Mouse (Mus musculus) lung, postnatal 4 days (tissue): ENCODE measurements at regions not wholly inside any gene's neighbourhood (a gene's known extent, or its start where the extent isn't known, plus 50 kb on each side); places are given as distances from the start of the nearest gene placed in this dataset.
A peak's percentile ranks its signal among the peaks of the same experiment; 100 is the strongest.

Source experiments
- DNase-seq, 2 experiments: peaks; one replicate each; pipeline ENCODE4 v3.0.0; 2021

- no peak for DNase-seq
These were observed 75.5 kb downstream of the Trib2 start for GRCm38 (mm10) chr12:15741219-15741618.

DNA sequence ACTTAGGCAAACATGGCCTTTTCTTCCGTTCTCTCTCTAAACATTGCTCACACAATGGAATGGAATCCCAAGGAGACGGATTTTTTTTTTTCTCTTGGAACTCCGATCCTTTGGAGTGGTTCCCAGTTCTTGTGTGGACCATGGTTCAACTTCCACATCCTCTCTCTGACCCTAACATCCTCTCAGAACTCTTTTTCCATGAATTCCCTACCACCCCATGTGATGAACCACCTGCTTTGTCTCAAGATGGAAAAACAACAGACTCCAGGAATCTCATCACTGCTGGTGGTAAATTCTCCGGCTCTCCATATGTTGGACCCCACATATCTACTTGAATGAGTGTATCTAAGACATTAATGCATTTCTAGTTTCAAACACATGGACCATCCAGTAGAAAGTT, 77.7 kb downstream of the Trib2 start:
- peak in 1 of 2 experiments; percentile 36 for DNase-seq

- peak in 1 of 2 experiments; percentile 17 for DNase-seq
These were observed 85.5 kb downstream of the Trib2 start for GRCm38 (mm10) chr12:15731261-15731660.

- DNase-seq: no peak
These were observed 87.0 kb downstream of the Trib2 start for GRCm38 (mm10) chr12:15729696-15730095.

- no peak for DNase-seq
These were observed 93.2 kb downstream of the Trib2 start for GRCm38 (mm10) chr12:15723529-15723928.

GRCm38 (mm10) chr12:15722161-15722560, 94.6 kb downstream of the Trib2 start:
- no peak for DNase-seq

- no peak for DNase-seq
These were observed 96.6 kb downstream of the Trib2 start for GRCm38 (mm10) chr12:15720171-15720570.

DNA sequence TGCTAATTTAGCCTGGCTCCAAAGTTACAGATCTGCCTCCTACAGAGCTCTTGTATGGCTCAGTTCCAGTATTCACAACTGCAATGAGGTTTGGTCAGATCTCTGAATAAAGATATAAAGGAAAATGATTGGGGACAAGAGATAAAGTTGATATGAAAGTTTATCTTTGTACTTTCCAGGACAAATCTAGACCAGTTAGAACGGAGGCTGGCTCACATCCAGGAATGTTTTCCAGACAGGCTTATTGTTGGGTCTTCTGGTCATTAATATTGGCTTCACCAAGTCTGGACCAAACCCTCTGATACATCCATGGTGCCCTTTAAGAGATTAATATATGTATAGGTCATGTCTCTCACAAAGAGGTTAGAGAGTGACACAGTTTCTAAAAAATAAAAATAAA, 97.9 kb downstream of the Trib2 start:
- no peak for DNase-seq

DNA sequence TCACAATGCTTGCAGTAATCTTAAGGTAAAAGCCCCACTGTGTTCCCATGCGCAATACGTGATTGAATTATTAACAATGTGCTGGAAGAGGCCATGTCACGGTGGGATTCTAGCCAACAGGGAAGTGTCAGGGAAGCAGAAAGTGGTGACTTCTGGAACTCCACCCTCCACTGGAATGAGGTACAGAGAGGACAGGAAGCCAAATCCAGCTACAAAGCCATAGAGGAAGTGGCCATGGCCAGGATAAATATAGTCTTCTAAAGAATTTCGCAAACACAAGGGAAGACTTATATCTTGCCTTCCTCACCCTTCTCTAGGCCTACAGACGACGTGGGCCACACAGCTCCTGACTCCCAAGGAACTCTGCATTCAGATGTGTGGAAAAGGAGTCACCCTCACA, 98.7 kb downstream of the Trib2 start:
- DNase-seq: peak; percentile 64 to 68

GRCm38 (mm10) chr12:15717342-15717741, 99.4 kb downstream of the Trib2 start:
- DNase-seq: no peak

GRCm38 (mm10) chr12:15713623-15714022, 103.1 kb downstream of the Trib2 start:
- no peak for DNase-seq

GRCm38 (mm10) chr12:15707570-15708095, 109.1 kb downstream of the Trib2 start:
- DNase-seq: no peak

- DNase-seq: peak; percentile 79 to 92
These were observed 112.3 kb downstream of the Trib2 start for GRCm38 (mm10) chr12:15704412-15704811.

DNA sequence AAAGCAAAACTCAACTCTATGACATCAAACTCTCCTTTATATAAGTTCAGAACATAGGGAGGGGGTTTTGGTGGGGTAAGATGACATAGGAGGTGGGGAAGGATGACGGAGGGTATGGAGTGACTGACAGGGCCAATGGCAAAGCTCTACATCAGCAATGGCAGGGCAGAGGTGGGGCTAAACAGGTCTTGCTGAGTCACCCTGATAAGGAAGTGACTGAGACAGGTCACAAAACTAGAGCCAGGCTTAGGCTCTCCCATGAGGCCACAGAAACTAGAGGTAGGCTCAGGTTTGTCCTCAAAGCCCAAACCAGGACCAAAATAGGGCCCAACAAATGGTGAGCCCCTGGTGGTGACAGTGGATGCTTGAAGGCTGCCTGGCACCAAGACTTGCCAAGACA, 114.6 kb downstream of the Trib2 start:
- DNase-seq: no peak

- DNase-seq: peak in 1 of 2 experiments; percentile 29
These were observed 117.9 kb downstream of the Trib2 start for GRCm38 (mm10) chr12:15698829-15699228.

- DNase-seq: no peak
These were observed 118.5 kb downstream of the Trib2 start for GRCm38 (mm10) chr12:15698042-15698771.

DNA sequence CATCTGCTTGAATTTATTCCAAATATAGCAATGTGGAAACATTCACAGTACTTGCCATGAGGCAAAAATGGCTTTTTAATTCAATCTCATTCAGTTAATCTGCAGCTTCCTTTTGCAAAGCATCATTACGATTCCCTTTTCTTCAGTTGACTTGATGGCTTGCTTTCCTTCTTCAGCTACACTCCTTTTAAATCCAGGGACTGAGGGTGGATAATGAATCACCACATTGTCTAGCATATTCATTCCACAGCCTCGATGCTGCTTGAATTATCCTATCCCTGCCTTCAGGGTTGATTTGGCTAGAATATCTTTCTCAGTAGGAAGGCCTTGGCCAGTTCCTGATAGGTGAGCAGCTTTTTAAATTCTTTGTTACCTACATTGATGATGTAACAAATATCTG, 128.4 kb downstream of the Trib2 start:
- DNase-seq: no peak

- DNase-seq: peak; percentile 49 to 59
These were observed 132.4 kb downstream of the Trib2 start for GRCm38 (mm10) chr12:15684311-15684710.

DNA sequence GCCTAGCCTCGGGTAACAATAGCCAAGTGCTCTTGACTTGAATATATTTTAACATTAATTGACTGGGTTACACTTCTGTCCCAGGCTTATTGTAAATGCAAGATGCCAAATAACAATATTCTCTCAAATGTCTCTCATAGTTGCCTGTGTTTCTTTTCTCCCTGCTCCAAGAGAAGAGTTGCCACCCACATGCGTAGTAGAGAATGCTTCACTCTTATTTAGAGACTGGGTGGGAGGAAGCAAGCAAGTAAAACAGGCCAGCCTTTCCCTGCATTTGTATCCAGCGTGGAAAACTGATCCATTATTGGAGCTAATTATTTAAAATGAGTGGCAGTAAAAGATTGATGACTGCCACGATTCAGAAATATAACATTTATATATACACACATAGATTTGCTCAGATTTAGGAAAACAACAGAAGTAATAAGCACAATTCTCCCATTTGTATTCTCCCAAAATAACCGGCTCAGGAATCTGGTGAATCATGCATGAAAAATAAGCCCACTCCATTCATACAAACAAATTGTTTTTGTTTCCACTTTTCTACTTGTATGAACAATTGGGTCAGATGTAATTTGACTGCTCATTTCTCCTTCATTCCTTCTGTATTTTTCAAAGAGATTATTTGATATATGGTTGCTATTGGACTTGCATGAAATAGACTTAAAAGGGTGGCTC, 134.9 kb downstream of the Trib2 start:
- DNase-seq: no peak

DNA sequence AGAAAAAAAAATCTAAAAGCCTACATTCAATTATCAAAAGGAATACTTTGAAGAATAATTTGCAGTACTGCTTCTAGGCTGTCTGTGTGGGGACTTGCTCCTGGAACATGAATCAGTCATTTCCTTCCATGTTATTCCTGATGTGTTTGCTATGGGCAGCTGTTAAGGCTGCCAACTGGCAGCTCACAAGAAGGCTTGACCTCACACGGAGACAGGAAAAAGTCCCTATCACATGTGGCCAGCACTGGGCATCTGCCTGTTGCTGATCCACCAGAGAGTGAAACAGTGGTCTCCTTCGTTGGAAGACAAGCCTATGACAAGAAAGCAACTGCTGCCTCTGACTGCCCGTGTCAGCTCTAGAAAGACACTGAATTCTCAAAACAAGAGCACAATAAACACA, 140.6 kb downstream of the Trib2 start:
- DNase-seq: no peak

GRCm38 (mm10) chr12:15659755-15660154, 157.0 kb downstream of the Trib2 start:
- no peak for DNase-seq

GRCm38 (mm10) chr12:15659332-15659731, 157.4 kb downstream of the Trib2 start:
- no peak for DNase-seq

DNA sequence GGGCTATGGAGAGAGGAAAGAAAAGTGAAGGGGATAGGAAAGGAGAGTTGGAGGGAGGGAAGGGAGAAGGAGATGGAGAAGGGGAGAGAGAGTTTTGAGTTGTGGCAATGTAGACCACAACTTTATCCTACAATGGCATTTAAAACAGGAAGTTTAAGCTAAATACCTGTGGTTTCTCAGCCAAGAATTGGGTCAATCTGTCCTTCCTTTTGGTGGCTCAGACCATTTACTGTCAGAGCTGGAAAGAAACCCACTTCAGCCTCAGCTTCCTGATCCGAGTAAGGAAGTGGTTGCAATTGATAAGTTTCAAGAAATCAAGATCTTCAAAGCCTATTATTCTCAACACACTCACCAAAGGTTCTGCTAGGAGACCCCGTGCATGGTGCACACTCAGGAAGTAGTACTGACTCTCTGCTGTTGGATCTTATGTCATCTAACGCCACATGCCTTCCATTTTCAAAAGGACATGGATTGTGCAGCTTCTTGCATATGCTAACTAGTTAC, 158.9 kb downstream of the Trib2 start:
- no peak for DNase-seq

GRCm38 (mm10) chr12:15654585-15654984, 162.1 kb downstream of the Trib2 start:
- no peak for DNase-seq
